Mouse (Mus musculus): Measurements from ENCODE around the gene Tdrkh.

GRCm38 (mm10) chr3:94478591-94479169 is 65.6 kb downstream of the Tdrkh start:
- TF ChIP-seq CTCF (IDR thresholded peaks at IDR 0.05; ENCODE audit: borderline replicate concordance, insufficient read depth, low read depth, low read length) (no peak), POLR2A (IDR thresholded peaks at IDR 0.05; ENCODE audit: borderline replicate concordance, insufficient read depth, low read length) (no peak)
